Mouse (Mus musculus): ENCODE data around the gene Ehd4. TPM values are rescaled to one million over a fixed set of nuclear protein-coding genes. Genes with fewer than 3 reads are reported as not detected.

Ehd4 gene
- polyA plus RNA-seq, 1 experiment from 2014 or later = 18.3 TPM

- ATAC-seq (ENCODE audit: low FRiP score) = no peak
- H3K27ac ChIP-seq (ENCODE audit: low read depth, low read length) = no peak overlapping the region
- peaks cover 8% of the 10 kb centered on the region; the same call in 1 of the 2 replicates for H3K4me1 ChIP-seq (replicated peaks; ENCODE audit: control insufficient read depth, insufficient read depth, low read length)
- no peaks in the 10 kb centered on the region for H3K27me3 ChIP-seq (ENCODE audit: control insufficient read depth, insufficient read depth, low read length)
- no peak overlapping the region for H3K4me2 ChIP-seq (replicated peaks; ENCODE audit: low read depth, low read length)
- no peaks in the 10 kb centered on the region for H3K36me3 ChIP-seq (ENCODE audit: control insufficient read depth, insufficient read depth, low read length)
- no peak for DNase-seq (ENCODE audit: low spot score)
- WGBS = 87% methylated on average over 3 of the region's 3 CpGs
- no peak overlapping the region for H3K9ac ChIP-seq (ENCODE audit: low read depth, low read length)
- no peak overlapping the region for H3K4me3 ChIP-seq (ENCODE audit: low read depth, low read length)
- H3K9me3 ChIP-seq (ENCODE audit: control insufficient read depth, low read length) = no peaks in the 10 kb centered on the region
Measured at GRCm38 (mm10) chr2:120150571-120150970, 3.8 kb downstream of the Ehd4 start.

- H3K4me2 ChIP-seq (replicated peaks; ENCODE audit: low read depth, low read length) = no peak overlapping the region
- H3K4me1 ChIP-seq (replicated peaks; ENCODE audit: control insufficient read depth, insufficient read depth, low read length) = peaks cover 6% of the 10 kb centered on the region; the same call in 1 of the 2 replicates
- 91% methylated on average over 7 of the region's 7 CpGs for WGBS
Measured at GRCm38 (mm10) chr2:120149634-120150033, 4.8 kb downstream of the Ehd4 start.

DNA sequence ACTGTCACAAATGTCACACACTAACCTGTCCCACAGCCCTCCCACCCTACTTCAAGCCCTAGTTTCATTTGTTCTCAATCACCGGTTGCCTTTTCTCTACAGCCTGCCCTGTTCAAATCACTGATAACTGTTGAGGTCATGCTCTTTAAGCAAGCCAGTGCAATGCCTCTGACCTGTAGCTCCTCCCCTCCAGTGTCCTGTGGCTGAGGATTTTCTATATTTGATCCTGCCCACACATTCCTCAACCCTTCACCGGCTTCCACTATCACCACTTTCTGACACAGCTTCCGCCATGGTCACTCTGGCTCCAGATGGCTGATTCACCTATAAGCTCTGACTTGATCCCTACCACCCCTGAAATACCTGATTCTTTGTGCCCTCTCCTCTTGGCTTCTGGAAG, 6.4 kb downstream of the Ehd4 start:
- no peak overlapping the region for H3K4me3 ChIP-seq (ENCODE audit: low read depth, low read length)
- H3K27me3 ChIP-seq (ENCODE audit: control insufficient read depth, insufficient read depth, low read length) = no peaks in the 10 kb centered on the region
- 81% methylated on average over 3 of the region's 3 CpGs for WGBS
- no peak overlapping the region for H3K9ac ChIP-seq (ENCODE audit: low read depth, low read length)
- H3K9me3 ChIP-seq (ENCODE audit: control insufficient read depth, low read length) = no peaks in the 10 kb centered on the region
- H3K4me2 ChIP-seq (replicated peaks; ENCODE audit: low read depth, low read length) = no peak overlapping the region
- H3K36me3 ChIP-seq (ENCODE audit: control insufficient read depth, insufficient read depth, low read length) = no peaks in the 10 kb centered on the region
- H3K4me1 ChIP-seq (replicated peaks; ENCODE audit: control insufficient read depth, insufficient read depth, low read length) = no peaks in the 10 kb centered on the region
- ATAC-seq (ENCODE audit: low FRiP score) = no peak
- no peak for DNase-seq (ENCODE audit: low spot score)
- H3K27ac ChIP-seq (ENCODE audit: low read depth, low read length) = no peak overlapping the region

More at GRCm38 (mm10) chr2:120149634-120150033, 4.8 kb downstream of the Ehd4 start:
- Histone ChIP-seq H3K27ac (ENCODE audit: low read depth, low read length) (no peak overlapping the region), H3K4me3 (ENCODE audit: low read depth, low read length) (no peak overlapping the region), H3K9me3 (ENCODE audit: control insufficient read depth, low read length) (no peaks in the 10 kb centered on the region), H3K36me3 (ENCODE audit: control insufficient read depth, insufficient read depth, low read length) (no peaks in the 10 kb centered on the region), H3K9ac (ENCODE audit: low read depth, low read length) (no peak overlapping the region), H3K27me3 (ENCODE audit: control insufficient read depth, insufficient read depth, low read length) (no peaks in the 10 kb centered on the region)
- ATAC-seq (ENCODE audit: low FRiP score) (no peak), DNase-seq (ENCODE audit: low spot score) (no peak)

DNA sequence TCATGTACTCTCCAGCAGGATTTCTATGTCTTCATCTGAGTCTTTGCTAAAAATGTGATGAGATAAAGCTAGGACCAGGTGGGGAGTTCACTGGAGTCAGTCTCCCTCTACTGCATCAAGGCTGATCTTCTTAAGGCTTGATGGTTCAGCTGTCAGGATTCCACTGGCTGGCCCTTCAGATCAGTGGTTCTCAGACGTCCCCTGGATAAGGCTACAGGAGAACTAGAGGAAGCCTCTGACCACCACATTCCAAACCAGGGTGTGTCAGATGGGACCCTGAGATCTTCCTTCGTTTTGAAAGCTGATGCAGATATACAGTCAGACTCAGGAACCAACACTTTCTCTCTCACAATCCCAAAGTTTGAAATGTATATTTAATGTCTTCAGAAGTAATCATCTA, 7.0 kb downstream of the Ehd4 start:
- DNase-seq (ENCODE audit: low spot score) = no peak
- H3K27ac ChIP-seq (ENCODE audit: low read depth, low read length) = no peak overlapping the region
- H3K4me1 ChIP-seq (replicated peaks; ENCODE audit: control insufficient read depth, insufficient read depth, low read length) = no peaks in the 10 kb centered on the region
- WGBS = 59% methylated on average over 2 of the region's 2 CpGs
- no peaks in the 10 kb centered on the region for H3K9me3 ChIP-seq (ENCODE audit: control insufficient read depth, low read length)
- no peak overlapping the region for H3K9ac ChIP-seq (ENCODE audit: low read depth, low read length)
- H3K4me3 ChIP-seq (ENCODE audit: low read depth, low read length) = no peak overlapping the region
- H3K4me2 ChIP-seq (replicated peaks; ENCODE audit: low read depth, low read length) = no peak overlapping the region
- no peaks in the 10 kb centered on the region for H3K36me3 ChIP-seq (ENCODE audit: control insufficient read depth, insufficient read depth, low read length)
- no peak for ATAC-seq (ENCODE audit: low FRiP score)
- no peaks in the 10 kb centered on the region for H3K27me3 ChIP-seq (ENCODE audit: control insufficient read depth, insufficient read depth, low read length)

DNA sequence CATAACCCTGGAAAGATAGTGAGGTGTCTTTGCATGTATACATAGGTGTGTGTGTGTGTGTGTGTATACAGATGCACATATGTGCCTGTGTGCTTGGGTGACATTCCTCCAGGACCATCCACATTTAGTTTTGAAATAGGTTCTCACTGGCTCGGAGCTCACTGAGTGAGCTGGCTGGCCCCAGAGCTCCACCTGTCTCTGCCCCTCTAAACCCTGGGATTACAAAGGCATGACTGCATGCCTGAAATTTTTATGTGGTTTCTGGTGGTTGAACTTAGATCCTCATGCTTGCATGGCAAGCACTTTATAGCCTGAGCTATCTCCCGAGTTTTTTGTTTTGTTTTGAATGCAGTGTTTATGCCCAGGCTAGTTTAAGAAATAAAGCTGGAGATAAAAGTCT, 7.9 kb downstream of the Ehd4 start:
- Histone ChIP-seq H3K27me3 (ENCODE audit: control insufficient read depth, insufficient read depth, low read length) (no peaks in the 10 kb centered on the region), H3K4me2 (replicated peaks; ENCODE audit: low read depth, low read length) (no peak overlapping the region), H3K4me3 (ENCODE audit: low read depth, low read length) (no peak overlapping the region), H3K9ac (ENCODE audit: low read depth, low read length) (no peak overlapping the region), H3K36me3 (ENCODE audit: control insufficient read depth, insufficient read depth, low read length) (no peaks in the 10 kb centered on the region), H3K4me1 (replicated peaks; ENCODE audit: control insufficient read depth, insufficient read depth, low read length) (no peaks in the 10 kb centered on the region), H3K9me3 (ENCODE audit: control insufficient read depth, low read length) (no peaks in the 10 kb centered on the region), H3K27ac (ENCODE audit: low read depth, low read length) (no peak overlapping the region)
- WGBS = 89% methylated on average over 2 of the region's 2 CpGs
- DNase-seq (ENCODE audit: low spot score) (no peak), ATAC-seq (ENCODE audit: low FRiP score) (no peak)

DNA sequence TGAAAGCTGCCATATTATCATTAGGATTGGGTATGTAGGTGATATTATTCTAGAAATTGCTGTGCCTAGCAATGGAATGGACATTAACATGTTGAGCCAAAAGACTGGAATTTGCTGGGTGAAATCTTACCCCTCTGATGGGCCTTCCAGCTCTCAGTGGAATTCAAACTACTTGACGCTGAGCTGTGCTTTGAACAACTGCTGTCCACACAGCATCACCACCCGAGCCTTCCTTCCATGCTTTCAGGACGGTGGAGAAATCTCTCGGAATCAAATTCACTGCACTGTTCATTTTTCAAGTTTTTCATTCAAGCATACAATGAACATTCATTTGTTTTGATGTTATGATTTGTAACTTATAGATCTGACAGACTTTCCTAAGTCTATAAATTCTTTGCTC, 10.0 kb downstream of the Ehd4 start:
- Histone ChIP-seq H3K27me3 (ENCODE audit: control insufficient read depth, insufficient read depth, low read length) (no peaks in the 10 kb centered on the region), H3K9ac (ENCODE audit: low read depth, low read length) (no peak overlapping the region), H3K9me3 (ENCODE audit: control insufficient read depth, low read length) (no peaks in the 10 kb centered on the region), H3K27ac (ENCODE audit: low read depth, low read length) (no peak overlapping the region), H3K4me3 (ENCODE audit: low read depth, low read length) (no peak overlapping the region), H3K4me1 (replicated peaks; ENCODE audit: control insufficient read depth, insufficient read depth, low read length) (no peaks in the 10 kb centered on the region), H3K36me3 (ENCODE audit: control insufficient read depth, insufficient read depth, low read length) (no peaks in the 10 kb centered on the region), H3K4me2 (replicated peaks; ENCODE audit: low read depth, low read length) (no peak overlapping the region)
- DNase-seq (ENCODE audit: low spot score) = no peak
- WGBS = 83% methylated on average over 4 of the region's 4 CpGs
- ATAC-seq (ENCODE audit: low FRiP score) = no peak

DNA sequence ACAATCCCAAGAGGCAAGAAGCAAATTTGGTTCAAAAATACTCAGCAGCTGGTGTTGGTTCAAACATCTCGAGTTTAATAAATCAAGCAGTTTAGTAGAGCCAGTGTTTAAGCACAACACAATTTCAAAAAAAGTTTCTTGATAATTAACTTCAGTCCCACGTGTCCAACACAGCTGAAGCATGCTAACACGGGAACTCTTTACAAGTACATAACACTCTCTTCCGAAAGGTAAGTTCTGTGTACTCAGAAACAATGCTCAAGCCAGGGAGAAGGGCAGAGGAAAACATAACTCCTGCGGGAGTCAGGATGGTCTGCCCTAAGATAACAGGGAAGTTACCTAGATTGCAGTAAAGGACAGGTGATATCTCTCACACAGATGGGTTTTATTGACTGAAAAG, 12.1 kb downstream of the Ehd4 start:
- no peaks in the 10 kb centered on the region for H3K9me3 ChIP-seq (ENCODE audit: control insufficient read depth, low read length)
- 87% methylated on average over 5 of the region's 5 CpGs for WGBS
- ATAC-seq (ENCODE audit: low FRiP score) (no peak), DNase-seq (ENCODE audit: low spot score) (no peak)
- no peaks in the 10 kb centered on the region for H3K27me3 ChIP-seq (ENCODE audit: control insufficient read depth, insufficient read depth, low read length)
- H3K4me2 ChIP-seq (replicated peaks; ENCODE audit: low read depth, low read length) = no peak overlapping the region
- H3K36me3 ChIP-seq (ENCODE audit: control insufficient read depth, insufficient read depth, low read length) = no peaks in the 10 kb centered on the region
- no peak overlapping the region for H3K27ac ChIP-seq (ENCODE audit: low read depth, low read length)
- H3K4me3 ChIP-seq (ENCODE audit: low read depth, low read length) = no peak overlapping the region
- H3K9ac ChIP-seq (ENCODE audit: low read depth, low read length) = no peak overlapping the region
- no peaks in the 10 kb centered on the region for H3K4me1 ChIP-seq (replicated peaks; ENCODE audit: control insufficient read depth, insufficient read depth, low read length)

DNA sequence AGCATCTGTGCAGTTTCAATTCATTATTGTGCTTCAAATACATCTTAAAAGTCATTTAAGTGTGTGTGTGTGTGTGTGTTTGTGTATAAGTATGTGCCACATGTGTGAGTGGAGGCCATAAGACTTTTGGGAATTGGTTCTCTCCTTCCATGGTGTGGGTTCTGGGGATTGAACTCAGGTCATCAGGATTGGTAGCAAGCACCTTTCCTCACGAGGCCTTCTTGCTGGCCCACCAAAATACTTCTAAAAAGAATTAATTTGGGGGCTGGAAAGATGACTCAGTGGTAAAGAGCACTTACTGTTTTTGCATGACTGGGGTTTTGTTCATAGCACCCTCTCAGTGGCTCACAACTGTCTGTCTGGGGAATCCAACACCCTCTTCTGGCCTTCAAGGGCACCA, 12.7 kb downstream of the Ehd4 start:
- no peak for ATAC-seq (ENCODE audit: low FRiP score)
- 78% methylated on average over 1 of the region's 1 CpGs for WGBS
- Histone ChIP-seq H3K36me3 (ENCODE audit: control insufficient read depth, insufficient read depth, low read length) (no peaks in the 10 kb centered on the region), H3K9ac (ENCODE audit: low read depth, low read length) (no peak overlapping the region), H3K9me3 (ENCODE audit: control insufficient read depth, low read length) (no peaks in the 10 kb centered on the region), H3K27ac (ENCODE audit: low read depth, low read length) (no peak overlapping the region), H3K4me2 (replicated peaks; ENCODE audit: low read depth, low read length) (no peak overlapping the region), H3K27me3 (ENCODE audit: control insufficient read depth, insufficient read depth, low read length) (no peaks in the 10 kb centered on the region), H3K4me1 (replicated peaks; ENCODE audit: control insufficient read depth, insufficient read depth, low read length) (no peaks in the 10 kb centered on the region), H3K4me3 (ENCODE audit: low read depth, low read length) (no peak overlapping the region)
- no peak for DNase-seq (ENCODE audit: low spot score)

- no peaks in the 10 kb centered on the region for H3K36me3 ChIP-seq (ENCODE audit: control insufficient read depth, insufficient read depth, low read length)
- H3K27me3 ChIP-seq (ENCODE audit: control insufficient read depth, insufficient read depth, low read length) = no peaks in the 10 kb centered on the region
- H3K9me3 ChIP-seq (ENCODE audit: control insufficient read depth, low read length) = no peaks in the 10 kb centered on the region
- no peak overlapping the region for H3K4me3 ChIP-seq (ENCODE audit: low read depth, low read length)
- DNase-seq (ENCODE audit: low spot score) (no peak), ATAC-seq (ENCODE audit: low FRiP score) (no peak)
- no peak overlapping the region for H3K27ac ChIP-seq (ENCODE audit: low read depth, low read length)
- 88% methylated on average over 5 of the region's 5 CpGs for WGBS
- H3K4me2 ChIP-seq (replicated peaks; ENCODE audit: low read depth, low read length) = no peak overlapping the region
- H3K4me1 ChIP-seq (replicated peaks; ENCODE audit: control insufficient read depth, insufficient read depth, low read length) = no peaks in the 10 kb centered on the region
- H3K9ac ChIP-seq (ENCODE audit: low read depth, low read length) = no peak overlapping the region
Measured at GRCm38 (mm10) chr2:120140326-120140725, 14.1 kb downstream of the Ehd4 start.

Data from hindbrain, embryonic 11.5 days (tissue).